Mouse (Mus musculus) B cell, adult (primary cell): ENCODE data around the gene Fyb2. TPM values are rescaled to one million over a fixed set of nuclear protein-coding genes. Genes with fewer than 3 reads are reported as not detected.

Experiments used
- total RNA-seq: library from RNA; stranded (reverse); gene quantifications from 4 replicates; pipeline ENCODE4 v1.2.4, GENCODE M21; 2023; ENCODE audit not compliant: inconsistent age

The Fyb2 gene
- total RNA-seq = not detected in 4 replicates

DNA sequence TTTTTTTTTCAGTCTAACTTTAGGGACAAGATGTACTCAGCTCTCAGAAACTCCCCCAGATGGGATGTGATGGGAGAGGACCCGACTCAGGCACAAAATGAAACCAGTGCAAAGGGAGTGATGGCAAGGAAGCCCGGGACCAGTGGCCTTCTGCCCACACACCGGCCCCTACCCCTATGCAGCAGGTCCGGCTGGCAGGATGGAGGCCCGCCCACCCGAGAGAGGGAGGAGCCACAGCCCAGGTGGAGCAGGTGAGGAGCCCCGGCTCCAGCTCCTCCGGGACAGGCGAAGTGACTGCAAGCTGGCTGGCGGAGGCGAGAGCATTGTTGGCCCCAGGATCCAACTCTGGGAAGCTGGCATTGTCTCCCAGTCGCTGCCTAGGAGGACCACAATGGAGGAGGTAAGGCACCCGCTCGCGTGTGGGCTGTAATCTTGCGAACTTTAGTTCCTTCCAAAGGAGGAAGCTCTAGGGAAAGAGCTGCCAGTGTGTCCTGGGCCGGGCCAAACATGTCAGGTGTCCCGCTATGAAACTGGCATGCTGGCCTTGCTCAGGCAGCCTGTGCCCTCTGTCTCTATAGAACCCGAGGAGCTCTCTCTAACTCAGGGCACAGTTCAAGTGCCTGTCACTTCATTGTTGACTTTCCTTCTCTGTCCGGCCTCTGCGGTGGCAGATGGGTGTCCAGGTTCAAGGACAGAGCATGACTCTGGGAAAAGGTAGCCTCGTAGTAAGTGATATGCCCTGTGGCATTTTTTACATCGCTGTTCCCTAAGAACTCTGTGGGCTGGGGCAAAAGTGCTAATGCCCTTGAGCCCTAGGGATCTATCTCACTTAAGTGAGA, at the start of gene Fyb2:
Gene Fyb2 (plus strand): TSS at position 166 of the 839 bp plus-strand sequence.

GRCm38 (mm10) chr4:104876323-104876722, 36.9 kb upstream of the Fyb2 start, which contains the start of gene C8a:
Gene C8a (minus strand): TSS chr4:104876398.

Other genes starting within 250 kb of the Fyb2 start
- not detected in 4 replicates for gene C8b, start 147.1 kb upstream of the Fyb2 start, total RNA-seq
- not detected in 4 replicates for gene Gm17662, start 56.1 kb upstream of the Fyb2 start, total RNA-seq
- gene C8a, start 37.1 kb upstream of the Fyb2 start, total RNA-seq = not detected in 4 replicates
- 0.10 to 0.15 TPM (median 0.13 TPM) in 3 of 4 replicates, not detected in the other for gene Prkaa2, start 196.4 kb downstream of the Fyb2 start, total RNA-seq
- gene Plpp3, start 243.9 kb downstream of the Fyb2 start, total RNA-seq = 10.0 to 14.6 TPM (median 11.2 TPM) in 4 replicates